Mouse (Mus musculus): ENCODE results near the gene Ercc5. TPM values are rescaled to one million over a fixed set of nuclear protein-coding genes. Genes with fewer than 3 reads are reported as not detected.

Ercc5 gene
- total RNA-seq (2023): 24.3 to 29.5 TPM (median 25.1 TPM) in 4 replicates

GRCm38 (mm10) chr1:44147563-44148381 lies at the start of gene Ercc5:
TSS of gene Ercc5 (plus strand) at chr1:44147744.

GRCm38 (mm10) chr1:44102259-44102717 lies 45.3 kb upstream of the Ercc5 start, which contains the start of gene Tex30:
TSS of gene Tex30 (minus strand) at chr1:44102441.

GRCm38 (mm10) chr1:44118239-44119054 lies 29.1 kb upstream of the Ercc5 start, which contains the start of the genes Kdelc1 and Bivm:
TSS of gene Kdelc1 (minus strand) at chr1:44118808.
TSS of gene Bivm (plus strand) at chr1:44118957.

GRCm38 (mm10) chr1:44218876-44219275 lies 71.3 kb downstream of the Ercc5 start, which contains the start of gene Mettl21e:
TSS of gene Mettl21e (minus strand) at chr1:44218961.

Other genes with a start within 250 kb of the Ercc5 start
- gene Tpp2, start 214.1 kb upstream of the Ercc5 start, total RNA-seq (2023): 76.3 to 85.7 TPM (median 84.9 TPM) in 4 replicates
- gene Mettl21c, start 127.7 kb upstream of the Ercc5 start, total RNA-seq (2023): not detected in 4 replicates
- 0.09 to 0.26 TPM (median 0.20 TPM) in 4 replicates for gene Gm8251, start 85.8 kb upstream of the Ercc5 start, total RNA-seq (2023)
- 36.9 to 45.6 TPM (median 40.0 TPM) in 4 replicates for gene Tex30, start 45.3 kb upstream of the Ercc5 start, total RNA-seq (2023)
- gene Kdelc1, start 28.9 kb upstream of the Ercc5 start, total RNA-seq (2023): 2.8 to 4.2 TPM (median 3.4 TPM) in 4 replicates
- 2.6 to 6.0 TPM (median 4.6 TPM) in 4 replicates for gene Bivm, start 28.8 kb upstream of the Ercc5 start, total RNA-seq (2023)
- not detected in 4 replicates for gene Mettl21e, start 71.2 kb downstream of the Ercc5 start, total RNA-seq (2023)